Mouse (Mus musculus) hindbrain, embryonic 12.5 days (tissue): Measurements from ENCODE around the gene Bicdl1. TPM values are rescaled to one million over a fixed set of nuclear protein-coding genes. Genes with fewer than 3 reads are reported as not detected.
"Not testable (repeated sequence)": the region's sequence is repeated elsewhere in the genome, so short reads cannot be mapped to it uniquely, and the experiment has no call there.

Experiments used
- ATAC-seq: fragments of 200-750 bp; cut with Nextera tagmentation; 2 replicates; pipeline ENCODE4 v1.8.0; 2017; ENCODE audit warnings: moderate TSS enrichment; ENCODE audit not compliant: low FRiP score
- H3K27ac ChIP-seq: fragments of 300-500 bp; sonication (generic); 2 replicates; pipeline ENCODE4 v1.5.1; 2016; ENCODE audit warnings: mild to moderate bottlenecking
- H3K27me3 ChIP-seq: fragments of 300-500 bp; sonication (generic); 2 replicates; pipeline ENCODE4 v1.6.1; 2016; ENCODE audit warnings: mild to moderate bottlenecking
- H3K36me3 ChIP-seq: fragments of 300-500 bp; sonication (generic); 2 replicates; pipeline ENCODE4 v1.6.1; 2016; ENCODE audit warnings: mild to moderate bottlenecking
- H3K4me1 ChIP-seq: fragments of 300-500 bp; sonication (generic); 2 replicates; pipeline ENCODE4 v1.6.1; 2016
- H3K4me2 ChIP-seq: fragments of 300-500 bp; sonication (generic); replicated peaks from 2 replicates; pipeline ENCODE4 v1.6.1; 2016; ENCODE audit warnings: mild to moderate bottlenecking
- H3K4me3 ChIP-seq: fragments of 300-500 bp; sonication (generic); 2 replicates; pipeline ENCODE4 v1.5.1; 2016; ENCODE audit warnings: mild to moderate bottlenecking
- H3K9ac ChIP-seq: fragments of 300-500 bp; sonication (generic); 2 replicates; pipeline ENCODE4 v1.6.1; 2016; ENCODE audit warnings: mild to moderate bottlenecking, moderate library complexity
- H3K9me3 ChIP-seq: fragments of 300-500 bp; sonication (generic); replicated peaks from 2 replicates; pipeline ENCODE4 v1.6.1; 2016; ENCODE audit warnings: mild to moderate bottlenecking
- WGBS: fragments of 180-500 bp; shearing (Covaris S2); methylation state at CpG from one replicate; pipeline ENCODE4 v1.1.7; 2016; 5-methylcytosine and 5-hydroxymethylcytosine counted together
- polyA plus RNA-seq: library from polyadenylated mRNA; unstranded; fragments of >200 nt; fragmentation: Nextera tagmentation; extraction: Ambion mirVana; gene quantifications from 2 replicates; pipeline ENCODE4 v1.2.1, GENCODE M21; 2016

Gene Bicdl1
- polyA plus RNA-seq, 1 experiment from 2014 or later = 20.8 TPM

DNA sequence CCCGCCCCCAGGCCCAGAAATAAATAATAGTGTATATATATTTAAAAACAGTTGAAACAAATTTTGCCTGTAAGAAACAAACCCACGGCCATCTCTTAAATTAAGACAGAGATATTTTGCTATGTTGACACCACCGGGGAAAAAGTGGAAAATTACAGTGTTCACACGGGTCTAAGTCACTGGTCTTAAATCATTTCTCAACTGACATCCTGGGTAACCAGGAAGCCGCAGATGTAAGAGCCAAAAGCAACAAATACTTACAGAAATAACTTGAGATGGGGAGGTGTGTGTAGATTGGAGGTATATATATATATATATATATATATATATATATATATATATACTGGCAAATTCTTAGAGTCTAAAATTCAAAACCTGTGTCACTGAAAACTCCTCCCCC, 21.5 kb upstream of the Bicdl1 start:
- no peak for ATAC-seq
- Histone ChIP-seq H3K9me3 (no peaks in the 10 kb centered on the region), H3K4me1 (no peaks in the 10 kb centered on the region), H3K4me3 (no peak overlapping the region), H3K9ac (no peak overlapping the region), H3K27me3 (no peaks in the 10 kb centered on the region), H3K36me3 (no peaks in the 10 kb centered on the region), H3K4me2 (no peak overlapping the region), H3K27ac (no peak overlapping the region)
- WGBS = 88% methylated on average over 5 of the region's 5 CpGs

DNA sequence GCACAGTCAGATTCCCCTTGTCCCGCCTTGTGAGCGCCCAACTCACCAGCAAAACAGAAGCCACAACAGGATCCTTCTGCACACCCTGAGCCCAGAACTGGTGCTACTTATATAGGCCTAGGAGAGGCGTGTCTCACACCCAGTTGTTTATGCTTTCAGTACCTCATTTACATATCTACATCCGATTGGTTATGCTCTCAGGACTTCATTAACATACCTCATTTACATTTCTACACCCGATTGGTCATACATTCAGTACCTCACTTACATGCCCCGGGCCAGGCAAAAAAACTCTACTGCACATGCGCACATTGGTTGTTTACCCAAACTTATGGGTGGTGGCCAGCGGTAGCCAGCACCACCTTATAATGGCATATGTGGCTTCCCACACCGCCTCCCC, 20.5 kb upstream of the Bicdl1 start:
- not testable (repeated sequence) for H3K9me3 ChIP-seq, H3K36me3 ChIP-seq, H3K4me1 ChIP-seq, H3K4me3 ChIP-seq, H3K27me3 ChIP-seq, H3K4me2 ChIP-seq, H3K27ac ChIP-seq, ATAC-seq, H3K9ac ChIP-seq
- 80% methylated on average over 9 of the region's 9 CpGs for WGBS

DNA sequence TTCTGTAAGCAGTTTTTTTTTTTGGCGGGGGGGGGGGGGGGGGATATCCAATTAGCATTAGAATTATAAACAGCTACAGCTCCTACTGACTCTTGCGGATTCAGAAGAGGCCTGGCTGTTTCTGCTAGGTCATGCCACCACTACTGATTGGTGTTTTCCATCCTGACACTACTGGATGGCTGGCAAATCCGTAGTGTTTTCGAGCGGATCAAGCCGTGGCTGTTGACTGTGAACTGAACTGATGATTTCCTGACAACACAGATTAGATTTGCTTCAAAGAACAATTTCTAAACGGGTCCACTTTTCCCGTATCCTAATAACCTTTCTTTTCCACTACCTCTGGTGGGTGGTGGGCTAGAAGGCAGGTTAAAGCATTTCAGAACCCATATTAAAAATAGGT, 16.9 kb upstream of the Bicdl1 start:
- no peak overlapping the region for H3K4me3 ChIP-seq
- no peaks in the 10 kb centered on the region for H3K27me3 ChIP-seq
- no peak overlapping the region for H3K9ac ChIP-seq
- H3K4me2 ChIP-seq = no peak overlapping the region
- no peak overlapping the region for H3K27ac ChIP-seq
- no peak for ATAC-seq
- no peaks in the 10 kb centered on the region for H3K9me3 ChIP-seq
- 51% methylated on average over 8 of the region's 8 CpGs for WGBS
- H3K4me1 ChIP-seq = no peaks in the 10 kb centered on the region
- no peaks in the 10 kb centered on the region for H3K36me3 ChIP-seq

DNA sequence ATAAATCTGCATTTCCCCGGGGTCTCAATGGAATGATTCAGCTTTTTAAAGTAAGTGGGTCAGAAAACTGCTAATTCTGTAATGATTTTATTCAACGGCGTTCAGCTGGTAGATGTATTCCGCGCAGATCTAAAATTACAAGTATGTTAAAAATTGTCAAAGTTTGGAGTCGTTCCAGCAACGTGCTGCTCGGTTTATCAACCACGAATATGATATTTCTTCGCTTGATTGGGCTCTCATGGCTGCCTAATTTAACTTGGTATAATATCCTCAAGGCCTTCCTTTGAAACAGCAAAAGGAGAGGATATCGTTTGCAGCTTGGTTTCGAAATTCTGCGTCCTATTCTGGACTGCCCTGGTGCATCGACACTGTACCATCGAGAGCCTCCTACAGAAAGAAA, 13.9 kb upstream of the Bicdl1 start:
- 90% methylated on average over 15 of the region's 15 CpGs for WGBS

DNA sequence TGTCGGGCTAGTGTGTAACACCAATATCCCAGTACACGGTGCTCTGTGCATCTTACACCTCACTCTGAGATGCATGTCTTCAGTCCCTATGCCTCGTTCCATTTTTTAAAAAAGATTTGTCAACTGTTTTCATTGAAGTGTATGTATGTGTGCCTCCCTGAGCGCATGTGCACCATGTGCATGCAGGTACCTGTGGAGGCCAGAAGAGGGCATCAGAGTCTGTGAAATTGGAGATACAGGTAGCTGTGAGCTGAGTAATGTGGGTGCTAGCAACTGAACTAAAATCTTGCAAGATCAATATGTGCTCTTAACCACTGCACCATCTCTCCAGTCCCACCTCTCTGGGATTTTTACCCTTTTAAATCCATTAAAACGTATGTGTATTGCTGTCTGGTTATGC, 6.6 kb upstream of the Bicdl1 start:
- H3K9ac ChIP-seq = no peak overlapping the region
- H3K27me3 ChIP-seq = peaks cover 5% of the 10 kb centered on the region
- no peak overlapping the region for H3K4me3 ChIP-seq
- no peaks in the 10 kb centered on the region for H3K9me3 ChIP-seq
- WGBS = 95% methylated on average over 5 of the region's 5 CpGs
- ATAC-seq = no peak
- no peaks in the 10 kb centered on the region for H3K36me3 ChIP-seq
- no peak overlapping the region for H3K4me2 ChIP-seq
- no peak overlapping the region for H3K27ac ChIP-seq
- H3K4me1 ChIP-seq = no peaks in the 10 kb centered on the region

More for the DNA sequence above, 13.9 kb upstream of the Bicdl1 start:
- ATAC-seq = no peak
- H3K27me3 ChIP-seq = no peaks in the 10 kb centered on the region
- H3K4me2 ChIP-seq = no peak overlapping the region
- no peak overlapping the region for H3K27ac ChIP-seq
- H3K9me3 ChIP-seq = no peaks in the 10 kb centered on the region
- H3K4me3 ChIP-seq = no peak overlapping the region
- H3K9ac ChIP-seq = no peak overlapping the region
- no peaks in the 10 kb centered on the region for H3K36me3 ChIP-seq
- H3K4me1 ChIP-seq = no peaks in the 10 kb centered on the region

DNA sequence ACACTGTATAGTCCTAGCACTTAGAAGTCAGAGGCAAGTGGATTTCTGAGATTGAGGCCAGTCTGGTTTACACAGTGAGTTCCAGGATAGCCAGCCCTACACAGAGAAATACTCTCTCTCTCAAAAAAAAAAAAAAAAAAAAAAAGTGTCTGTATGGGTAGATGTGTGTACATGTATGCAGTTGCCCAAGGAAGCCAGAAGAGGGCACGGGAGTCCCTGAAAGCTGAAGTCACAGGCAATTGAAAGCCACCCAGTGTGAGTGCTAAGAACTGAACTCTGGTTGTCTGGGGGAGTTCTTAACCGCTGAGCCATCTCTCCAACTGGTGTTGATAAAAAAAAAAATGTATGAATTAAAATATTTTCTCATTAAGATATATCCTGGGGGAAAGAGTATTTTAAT, 3.1 kb upstream of the Bicdl1 start:
- Histone ChIP-seq H3K4me1 (peaks cover 15% of the 10 kb centered on the region; the same call in 1 of the 2 replicates), H3K4me2 (no peak overlapping the region), H3K9ac (no peak overlapping the region), H3K36me3 (no peaks in the 10 kb centered on the region), H3K4me3 (no peak overlapping the region), H3K27ac (no peak overlapping the region), H3K27me3 (peaks cover 16% of the 10 kb centered on the region), H3K9me3 (no peaks in the 10 kb centered on the region)
- no peak for ATAC-seq
- WGBS = 84% methylated on average over 2 of the region's 2 CpGs

DNA sequence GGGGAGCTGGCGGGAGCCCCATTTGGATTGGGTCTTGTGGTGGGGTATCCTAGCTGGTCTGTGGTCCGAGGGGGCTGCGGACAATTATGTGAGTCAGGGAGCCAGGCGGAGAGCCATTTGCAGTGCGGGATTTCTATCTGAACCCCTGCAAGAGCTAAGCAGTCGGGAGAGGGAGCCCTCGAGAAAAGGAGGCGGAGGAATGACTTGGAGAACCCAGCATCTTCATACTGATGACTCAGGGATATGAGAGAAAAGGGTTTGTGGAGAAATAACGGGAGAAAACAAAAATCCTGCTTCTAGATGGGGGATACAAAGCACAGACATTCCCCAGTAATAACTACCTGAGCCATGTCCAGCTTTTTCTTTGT, 1.4 kb upstream of the Bicdl1 start:
- 0% methylated on average over 9 of the region's 9 CpGs for WGBS
- peaks cover 20% of the 10 kb centered on the region for H3K27me3 ChIP-seq
- peak overlapping the region; percentile 74 for H3K9ac ChIP-seq
- H3K4me1 ChIP-seq = peaks cover 15% of the 10 kb centered on the region; the same call in 1 of the 2 replicates
- no peaks in the 10 kb centered on the region for H3K36me3 ChIP-seq
- peak overlapping the region; percentile 91 for H3K4me2 ChIP-seq
- ATAC-seq = peak; percentile 81
- peak overlapping the region; percentile 77 for H3K4me3 ChIP-seq
- H3K9me3 ChIP-seq = no peaks in the 10 kb centered on the region
- H3K27ac ChIP-seq = peak overlapping the region; percentile 97

DNA sequence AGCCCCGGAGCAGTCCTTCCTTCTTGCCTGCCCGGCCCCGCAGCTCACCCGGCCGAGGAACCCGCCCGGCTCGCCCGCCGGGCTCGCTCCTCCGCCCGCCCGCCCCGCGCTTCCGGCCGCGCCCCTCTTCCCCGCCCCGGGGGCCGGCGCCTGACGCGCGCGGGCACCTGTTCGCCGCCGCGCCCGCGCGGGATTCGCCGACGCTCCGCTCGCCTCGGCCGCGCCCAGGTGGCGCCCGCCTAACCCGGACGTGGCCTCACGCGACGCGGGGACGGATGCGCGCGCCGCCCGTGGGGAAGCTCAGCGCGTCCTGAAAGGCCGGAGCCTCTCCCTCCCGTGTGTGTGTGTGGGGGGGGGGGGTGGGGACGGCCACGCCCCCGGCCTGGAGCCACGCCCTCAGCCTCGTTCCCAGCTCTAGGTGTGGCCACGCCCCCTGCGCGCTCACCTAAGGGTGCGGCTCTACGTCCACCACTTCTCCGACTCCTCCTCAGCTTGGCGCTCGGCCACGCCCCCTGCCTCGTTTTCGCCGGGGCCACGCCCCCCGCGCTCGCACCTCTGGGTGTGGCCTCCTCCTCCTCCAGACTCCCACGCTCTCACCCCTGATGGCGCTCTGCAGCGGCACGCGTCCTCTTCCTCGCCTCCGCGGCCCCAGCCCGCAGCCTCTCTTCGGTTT, 891 bp upstream of the Bicdl1 start:
- Histone ChIP-seq H3K36me3 (no peaks in the 10 kb centered on the region), H3K9ac (peak overlapping the region; percentile 74), H3K9me3 (no peaks in the 10 kb centered on the region), H3K4me1 (peaks cover 15% of the 10 kb centered on the region; the same call in 1 of the 2 replicates), H3K4me2 (peak overlapping the region; percentile 91), H3K4me3 (peak overlapping the region; percentile 77), H3K27ac (peak overlapping the region; percentile 97), H3K27me3 (peaks cover 20% of the 10 kb centered on the region)
- under 1% methylated on average over 51 of the region's 91 CpGs for WGBS
- ATAC-seq = peak; percentile 91

DNA sequence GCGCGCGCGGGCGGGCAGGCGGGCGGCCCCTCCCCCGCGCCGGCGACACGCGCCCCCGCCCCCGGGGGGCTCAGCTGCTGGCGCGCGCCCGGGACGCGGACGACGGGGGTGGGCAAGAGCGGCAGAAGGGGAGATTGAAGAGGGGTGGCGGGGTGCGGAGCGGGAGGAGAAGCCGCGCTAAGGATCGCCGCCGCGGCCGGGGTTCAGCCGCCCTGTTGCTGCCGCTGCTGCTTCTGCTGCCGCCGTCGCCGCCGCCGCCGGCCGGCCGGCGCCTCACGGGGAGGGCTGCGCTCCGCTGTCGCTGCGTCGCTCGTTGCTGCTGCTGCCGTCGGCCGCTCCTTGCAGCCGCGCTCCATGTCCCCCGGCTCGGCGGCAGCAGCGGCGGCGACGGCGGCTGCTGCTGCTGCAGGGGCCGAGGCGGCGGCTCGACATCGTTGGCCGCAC, 333 bp upstream of the Bicdl1 start:
- H3K9ac ChIP-seq = peak overlapping the region; percentile 74
- peak overlapping the region; percentile 97 for H3K27ac ChIP-seq
- H3K4me1 ChIP-seq = peaks cover 15% of the 10 kb centered on the region; the same call in 1 of the 2 replicates
- WGBS = under 1% methylated on average over 33 of the region's 72 CpGs
- peak overlapping the region; percentile 91 for H3K4me2 ChIP-seq
- ATAC-seq = no peak; the same call in 1 of the 2 replicates
- H3K36me3 ChIP-seq = no peaks in the 10 kb centered on the region
- no peaks in the 10 kb centered on the region for H3K9me3 ChIP-seq
- H3K27me3 ChIP-seq = peaks cover 20% of the 10 kb centered on the region
- peak overlapping the region; percentile 77 for H3K4me3 ChIP-seq

DNA sequence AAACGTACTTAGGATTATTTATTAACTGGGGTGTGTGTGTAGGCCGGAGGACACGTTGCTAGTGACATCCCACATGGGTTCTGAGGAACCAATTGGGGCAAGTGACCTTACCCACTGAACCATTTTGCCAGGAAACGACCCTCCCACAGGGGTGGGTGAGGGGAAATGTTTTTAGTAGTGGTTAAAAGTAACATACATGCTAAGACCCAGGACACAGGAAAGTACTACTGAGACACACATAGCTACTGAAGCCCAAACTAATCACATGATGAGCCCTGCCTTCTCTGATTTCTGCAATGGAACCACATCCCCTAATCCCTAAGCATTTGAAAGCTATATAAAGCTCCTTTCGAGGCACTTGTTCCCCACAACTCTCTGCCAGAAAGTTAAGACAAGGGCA, 1.1 kb downstream of the Bicdl1 start:
- no peak for ATAC-seq
- H3K27ac ChIP-seq = no peak overlapping the region

DNA sequence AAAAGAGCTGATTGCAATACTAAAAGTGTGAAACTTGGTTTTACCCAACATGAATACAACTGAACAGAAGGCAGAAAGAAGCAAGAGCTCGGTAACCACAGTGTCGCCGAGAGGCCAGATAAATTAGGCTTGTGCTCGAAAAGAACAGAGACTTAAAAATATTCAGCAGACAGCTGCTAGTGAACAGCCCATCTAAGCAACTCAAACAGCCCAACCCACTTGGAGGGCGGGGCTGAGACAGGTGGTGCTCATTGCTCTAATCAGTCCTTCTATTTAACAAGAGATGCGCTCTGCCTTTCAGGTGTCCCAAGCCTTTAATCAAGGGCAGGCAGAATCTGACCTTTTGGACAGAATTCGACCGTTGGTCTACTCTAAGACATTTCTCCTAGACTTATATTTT, 4.8 kb downstream of the Bicdl1 start:
- WGBS = 87% methylated on average over 8 of the region's 8 CpGs
- Histone ChIP-seq H3K27ac (no peak overlapping the region), H3K36me3 (no peaks in the 10 kb centered on the region), H3K4me1 (peaks cover 12% of the 10 kb centered on the region; the same call in 1 of the 2 replicates), H3K9ac (no peak overlapping the region), H3K4me3 (no peak overlapping the region), H3K27me3 (peaks cover 16% of the 10 kb centered on the region), H3K9me3 (no peaks in the 10 kb centered on the region), H3K4me2 (no peak overlapping the region)
- ATAC-seq = no peak

More for the DNA sequence above, 1.1 kb downstream of the Bicdl1 start:
- Histone ChIP-seq H3K27me3 (peaks cover 20% of the 10 kb centered on the region), H3K4me1 (peaks cover 15% of the 10 kb centered on the region; the same call in 1 of the 2 replicates), H3K36me3 (no peaks in the 10 kb centered on the region), H3K9me3 (no peaks in the 10 kb centered on the region), H3K9ac (peak overlapping the region; percentile 74; the same call in 1 of the 2 replicates), H3K4me2 (peak overlapping the region; percentile 91), H3K4me3 (peak overlapping the region; percentile 77)
- WGBS = 69% methylated on average over 5 of the region's 5 CpGs

DNA sequence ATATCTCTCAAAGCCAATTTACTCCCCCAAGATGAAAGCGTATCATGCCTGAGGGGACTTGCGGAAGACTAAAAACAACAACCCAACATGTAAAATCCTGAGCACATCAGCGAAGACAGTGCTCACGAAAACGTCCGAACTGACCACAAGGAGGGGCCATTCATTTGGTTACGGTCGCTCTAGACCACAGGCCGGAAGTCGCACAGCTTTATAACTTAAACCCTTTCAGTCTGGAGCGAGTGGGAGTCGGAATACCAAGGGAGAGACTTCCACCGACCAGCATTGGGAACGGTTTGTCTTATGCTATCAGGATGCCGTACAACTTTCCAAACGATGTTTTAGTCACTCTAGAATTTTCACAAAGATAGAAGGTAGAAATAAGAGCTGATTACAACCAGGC, 5.4 kb downstream of the Bicdl1 start:
- no peak overlapping the region for H3K9ac ChIP-seq
- no peak overlapping the region for H3K4me3 ChIP-seq
- 84% methylated on average over 16 of the region's 16 CpGs for WGBS
- peaks cover 16% of the 10 kb centered on the region for H3K27me3 ChIP-seq
- no peak for ATAC-seq
- no peak overlapping the region for H3K4me2 ChIP-seq
- no peaks in the 10 kb centered on the region for H3K36me3 ChIP-seq
- peaks cover 12% of the 10 kb centered on the region; the same call in 1 of the 2 replicates for H3K4me1 ChIP-seq
- no peaks in the 10 kb centered on the region for H3K9me3 ChIP-seq
- H3K27ac ChIP-seq = no peak overlapping the region

DNA sequence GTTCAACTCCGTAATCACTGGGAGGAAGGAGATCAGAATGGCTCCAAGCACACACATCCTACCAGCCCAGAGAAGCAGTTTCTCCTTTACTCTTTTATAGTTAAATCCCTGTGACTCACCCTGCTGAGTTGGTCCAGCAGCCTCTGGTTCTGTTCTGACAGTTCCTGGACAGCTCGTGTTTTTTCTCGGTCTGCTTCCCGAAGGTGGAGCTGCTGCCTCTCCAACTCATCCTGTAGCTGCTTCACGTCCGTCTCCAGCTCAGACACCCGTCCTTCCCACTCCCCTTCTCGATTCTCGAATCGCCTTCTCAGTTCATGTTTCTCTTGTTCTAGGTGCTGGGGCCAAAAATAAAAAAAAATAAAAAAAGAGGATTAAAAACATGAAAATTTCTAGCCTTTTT, 7.0 kb downstream of the Bicdl1 start:
- ATAC-seq = no peak
- 87% methylated on average over 10 of the region's 10 CpGs for WGBS

More for the DNA sequence above, 7.0 kb downstream of the Bicdl1 start:
- no peak overlapping the region for H3K4me3 ChIP-seq
- H3K27me3 ChIP-seq = peaks cover 3% of the 10 kb centered on the region; the same call in 1 of the 2 replicates
- no peaks in the 10 kb centered on the region for H3K36me3 ChIP-seq
- H3K9me3 ChIP-seq = no peaks in the 10 kb centered on the region
- no peak overlapping the region for H3K9ac ChIP-seq
- no peak overlapping the region for H3K4me2 ChIP-seq
- no peaks in the 10 kb centered on the region for H3K4me1 ChIP-seq
- no peak overlapping the region for H3K27ac ChIP-seq
